Mouse (Mus musculus) CH12.LX (cell line): Measurements from ENCODE around the gene Npepps. TPM values are rescaled to one million over a fixed set of nuclear protein-coding genes. Genes with fewer than 3 reads are reported as not detected.

Experiments
- DNase-seq: peaks from one replicate; pipeline ENCODE4 v3.0.0-alpha.2; 2013; ENCODE audit errors: extremely low read depth
- H3K27ac ChIP-seq: 2 replicates; pipeline ENCODE4 v1.5.1; 2012; ENCODE audit warnings: low read depth, mild to moderate bottlenecking, control low read depth, moderate library complexity; ENCODE audit not compliant: insufficient read depth
- H3K27me3 ChIP-seq: replicated peaks from 2 replicates; pipeline ENCODE3; 2012; ENCODE audit warnings: inconsistent platforms
- H3K36me3 ChIP-seq, 2 experiments: replicated peaks in 1 of 2; 2 replicates each; pipeline versions ENCODE3 to v1.6.1; 2012; ENCODE audit warnings: inconsistent platforms in 1 of 2, low read length in 1 of 2, mild to moderate bottlenecking in 1 of 2, mixed read lengths in 1 of 2, moderate library complexity in 1 of 2; ENCODE audit not compliant: control insufficient read depth in 1 of 2, insufficient read depth in 1 of 2
- H3K4me1 ChIP-seq, 2 experiments: 2 replicates each; pipeline ENCODE4 v1.6.1; 2012; ENCODE audit warnings: inconsistent platforms in 1 of 2, moderate library complexity in 1 of 2; ENCODE audit not compliant: insufficient read depth in 2 of 2, control insufficient read depth in 1 of 2
- H3K4me2 ChIP-seq: 2 replicates; pipeline ENCODE4 v1.6.1; 2012; ENCODE audit warnings: low read depth, mild to moderate bottlenecking, control low read depth; ENCODE audit not compliant: poor library complexity, insufficient read depth, severe bottlenecking
- H3K4me3 ChIP-seq, 3 experiments: fragments of 150-350 bp in 1 of 3; sonication (generic) in 1 of 3; replicated peaks in 1 of 3; 2 replicates each; pipeline versions ENCODE3 to v1.5.1; 2011 to 2012; ENCODE audit warnings: low read depth in 2 of 3, low read length in 2 of 3, mild to moderate bottlenecking in 2 of 3, moderate library complexity in 2 of 3, control low read depth in 1 of 3, improper control_type of control experiment in 1 of 3, inconsistent platforms in 1 of 3, mixed read lengths in 1 of 3; ENCODE audit not compliant: poor library complexity in 1 of 3
- H3K79me2 ChIP-seq: replicated peaks from 2 replicates; pipeline ENCODE4 v1.6.1; 2012; ENCODE audit warnings: mild to moderate bottlenecking, moderate library complexity; ENCODE audit not compliant: control insufficient read depth, poor library complexity, insufficient read depth, severe bottlenecking; ENCODE audit errors: extremely low read depth
- H3K9ac ChIP-seq: 2 replicates; pipeline ENCODE4 v1.6.1; 2012; ENCODE audit warnings: low read depth, mild to moderate bottlenecking, control low read depth, moderate library complexity; ENCODE audit not compliant: insufficient read depth
- H3K9me3 ChIP-seq: replicated peaks from 2 replicates; pipeline ENCODE3; 2012; ENCODE audit warnings: low read length, inconsistent platforms, mixed read lengths
- BHLHE40 ChIP-seq: IDR thresholded peaks from 2 replicates; pipeline ENCODE4 v1.6.1; 2011; ENCODE audit warnings: mild to moderate bottlenecking, low read depth, low read length, improper control_type of control experiment
- CHD2 ChIP-seq: IDR thresholded peaks from 2 replicates; pipeline ENCODE4 v1.6.1; 2011; ENCODE audit warnings: low read length, improper control_type of control experiment
- CTCF ChIP-seq, 2 experiments: IDR thresholded peaks in 1 of 2; conservative IDR thresholded peaks in 1 of 2; 2 replicates each; pipeline ENCODE4 v1.5.1; 2011 to 2012; ENCODE audit warnings: low read depth in 2 of 2, low read length in 2 of 2, improper control_type of control experiment in 1 of 2, inconsistent platforms in 1 of 2, mild to moderate bottlenecking in 1 of 2, moderate library complexity in 1 of 2
- E2F4 ChIP-seq: IDR thresholded peaks from 2 replicates; pipeline ENCODE4 v1.6.1; 2011; ENCODE audit warnings: low read depth, low read length, improper control_type of control experiment; ENCODE audit not compliant: insufficient replicate concordance
- ELF1 ChIP-seq: IDR thresholded peaks from 2 replicates; pipeline ENCODE4 v1.6.1; 2014; ENCODE audit warnings: low read depth, mild to moderate bottlenecking, inconsistent platforms, low read length, improper control_type of control experiment
- EP300 ChIP-seq: IDR thresholded peaks from 2 replicates; pipeline ENCODE4 v1.6.1; 2011; ENCODE audit warnings: low read length, improper control_type of control experiment
- ETS1 ChIP-seq: conservative IDR thresholded peaks from 2 replicates; pipeline ENCODE4 v1.6.1; 2012; ENCODE audit warnings: low read depth, mild to moderate bottlenecking, inconsistent platforms, low read length, improper control_type of control experiment, moderate library complexity
- HCFC1 ChIP-seq: IDR thresholded peaks from 2 replicates; pipeline ENCODE4 v1.6.1; 2012; ENCODE audit warnings: low read depth, mild to moderate bottlenecking, inconsistent platforms, low read length, improper control_type of control experiment
- IRF4 ChIP-seq: IDR thresholded peaks from 2 replicates; pipeline ENCODE4 v1.6.1; 2014; ENCODE audit warnings: low read depth, mild to moderate bottlenecking, inconsistent platforms, low read length, improper control_type of control experiment
- KAT2A ChIP-seq: IDR thresholded peaks from 2 replicates; pipeline ENCODE4 v1.6.1; 2012; ENCODE audit warnings: low read length, improper control_type of control experiment, inconsistent platforms; ENCODE audit not compliant: insufficient replicate concordance
- MAFK ChIP-seq: IDR thresholded peaks from 2 replicates; pipeline ENCODE4 v1.6.1; 2011; ENCODE audit warnings: low read length, improper control_type of control experiment; ENCODE audit not compliant: insufficient replicate concordance
- MAX ChIP-seq: IDR thresholded peaks from 2 replicates; pipeline ENCODE4 v1.6.1; 2011; ENCODE audit warnings: low read length, improper control_type of control experiment
- MAZ ChIP-seq: IDR thresholded peaks from 2 replicates; pipeline ENCODE4 v1.6.1; 2012; ENCODE audit warnings: low read depth, mild to moderate bottlenecking, inconsistent platforms, low read length, improper control_type of control experiment, moderate library complexity
- MEF2A ChIP-seq: IDR thresholded peaks from 2 replicates; pipeline ENCODE4 v1.6.1; 2014; ENCODE audit warnings: low read depth, mild to moderate bottlenecking, inconsistent platforms, low read length, improper control_type of control experiment, borderline replicate concordance
- MXI1 ChIP-seq: IDR thresholded peaks from 2 replicates; pipeline ENCODE4 v1.6.1; 2011; ENCODE audit warnings: mild to moderate bottlenecking, low read depth, low read length, improper control_type of control experiment
- MYC ChIP-seq: IDR thresholded peaks from 2 replicates; pipeline ENCODE4 v1.6.1; 2011; ENCODE audit warnings: low read depth, mild to moderate bottlenecking, improper control_type of control experiment, low read length
- NELFE ChIP-seq: IDR thresholded peaks from 2 replicates; pipeline ENCODE4 v1.6.1; 2011; ENCODE audit warnings: low read depth, low read length, improper control_type of control experiment
- NRF1 ChIP-seq: IDR thresholded peaks from 2 replicates; pipeline ENCODE4 v1.6.1; 2014; ENCODE audit warnings: low read depth, mild to moderate bottlenecking, inconsistent platforms, low read length, improper control_type of control experiment, moderate library complexity
- PAX5 ChIP-seq: IDR thresholded peaks from 2 replicates; pipeline ENCODE4 v1.6.1; 2012; ENCODE audit warnings: low read length, inconsistent platforms, mixed read lengths
- POLR2A ChIP-seq: IDR thresholded peaks from 2 replicates; pipeline ENCODE4 v1.6.1; 2011; ENCODE audit warnings: low read depth, mild to moderate bottlenecking, improper control_type of control experiment, low read length
- POLR2AphosphoS2 ChIP-seq: IDR thresholded peaks from 2 replicates; pipeline ENCODE4 v1.6.1; 2011; ENCODE audit warnings: low read depth, low read length, improper control_type of control experiment
- RCOR1 ChIP-seq: conservative IDR thresholded peaks from 2 replicates; pipeline ENCODE4 v1.6.1; 2012; ENCODE audit warnings: low read depth, mild to moderate bottlenecking, inconsistent platforms, low read length, improper control_type of control experiment
- SIN3A ChIP-seq: IDR thresholded peaks from 2 replicates; pipeline ENCODE4 v1.6.1; 2012; ENCODE audit warnings: low read length, improper control_type of control experiment, inconsistent platforms
- TCF12 ChIP-seq: IDR thresholded peaks from 2 replicates; pipeline ENCODE4 v1.6.1; 2014; ENCODE audit warnings: low read depth, mild to moderate bottlenecking, inconsistent platforms, low read length, improper control_type of control experiment
- UBTF ChIP-seq: IDR thresholded peaks from 2 replicates; pipeline ENCODE4 v1.6.1; 2012; ENCODE audit warnings: low read depth, mild to moderate bottlenecking, inconsistent platforms, low read length, improper control_type of control experiment, moderate library complexity
- USF1 ChIP-seq: IDR thresholded peaks from 2 replicates; pipeline ENCODE4 v1.6.1; 2014; ENCODE audit warnings: low read depth, mild to moderate bottlenecking, inconsistent platforms, low read length, improper control_type of control experiment
- USF2 ChIP-seq: conservative IDR thresholded peaks from 2 replicates; pipeline ENCODE4 v1.6.1; 2011; ENCODE audit warnings: low read depth, low read length, improper control_type of control experiment
- ZKSCAN1 ChIP-seq: IDR thresholded peaks from 2 replicates; pipeline ENCODE4 v1.6.1; 2012; ENCODE audit warnings: low read depth, inconsistent platforms, low read length, improper control_type of control experiment, borderline replicate concordance
- ZMIZ1 ChIP-seq: IDR thresholded peaks from 2 replicates; pipeline ENCODE4 v1.6.1; 2012; ENCODE audit warnings: low read depth, mild to moderate bottlenecking, inconsistent platforms, low read length, improper control_type of control experiment
- dilution Hi-C: fragments of 300-500 bp; cut with MboI; formaldehyde crosslinking; loops from 2 replicates; pipeline ENCODE4 v1.14.3; 2020; ENCODE audit warnings: low sequenced_read_pairs; ENCODE audit not compliant: extremely low pct_unique_long_range_greater_than_20kb, extremely low pct_ligation_motif_present
- in situ Hi-C: fragments of 300-500 bp; cut with MboI; formaldehyde crosslinking; loops from 3 replicates; pipeline ENCODE4 v1.14.3; 2019; ENCODE audit warnings: low sequenced_read_pairs, low pct_ligation_motif_present, low pct_unique_long_range_greater_than_20kb, mixed read lengths
- polyA plus RNA-seq: library from polyadenylated mRNA; unstranded; fragments of >175 nt; gene quantifications from 2 replicates; pipeline ENCODE4 v1.2.1, GENCODE M21; 2012; ENCODE audit warnings: low read depth; ENCODE audit not compliant: insufficient read length
- total RNA-seq, 2 experiments: library from RNA; depleted of rRNA; stranded (reverse); fragments of 300-350 nt in 1 of 2; fragments of >200 nt in 1 of 2; gene quantifications; 2 replicates each; pipeline ENCODE4 v1.2.3; 2012 to 2014

Npepps gene
- total and polyA plus RNA-seq, 3 experiments, result 29.8 to 50.8 (median 42.5) TPM

DNA sequence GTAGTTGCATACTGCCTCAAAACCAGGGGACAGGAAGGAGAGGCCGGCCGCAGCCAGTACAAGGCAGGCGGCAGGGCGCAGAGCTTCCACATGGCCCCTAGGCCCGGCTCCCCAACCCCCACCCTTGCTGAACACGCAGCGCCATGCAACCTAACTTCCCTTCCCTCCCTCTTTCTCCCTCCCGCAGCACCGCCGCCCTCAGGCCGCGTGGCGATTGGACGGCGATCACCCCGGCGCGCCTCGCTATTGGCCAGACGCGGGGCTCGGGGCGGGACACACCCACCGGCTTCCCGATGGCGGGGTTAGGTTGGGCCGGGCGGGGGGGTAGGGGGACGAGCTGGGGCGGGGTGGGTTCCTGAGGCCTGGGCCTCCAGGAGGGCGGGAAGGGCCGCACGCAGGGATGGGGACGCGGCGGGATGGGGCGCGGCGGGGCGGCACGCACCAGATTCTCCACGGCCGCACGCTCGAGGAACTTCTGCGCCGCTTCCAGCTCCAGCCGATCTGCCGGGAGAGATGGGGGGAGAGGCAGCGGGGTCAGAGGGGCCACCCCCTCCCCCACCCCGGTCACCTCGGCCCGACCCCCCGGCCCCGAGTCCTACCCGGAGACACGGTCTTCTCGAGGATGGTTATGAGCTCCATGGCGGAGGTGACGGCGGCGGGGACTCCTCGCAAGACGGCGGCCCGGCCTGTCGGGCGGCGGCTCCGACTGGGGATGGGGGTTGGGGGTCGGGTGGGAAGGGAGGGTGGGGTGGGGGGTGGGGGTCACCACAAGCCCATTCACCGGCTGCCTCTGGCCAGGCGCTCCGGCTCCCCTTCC, 93.3 kb downstream of the Npepps start:
- DNase-seq, result peak; percentile 97
- Histone ChIP-seq H3K27ac (peak overlapping the region; percentile 88), H3K9ac (peak overlapping the region; percentile 98), H3K9me3 (no peaks in the 10 kb centered on the region), H3K79me2 (peaks cover 58% of the 10 kb centered on the region), H3K27me3 (no peaks in the 10 kb centered on the region), H3K4me3 (peak overlapping the region; percentile 63 to 86 (median 76)), H3K36me3 (peaks cover 26 to 40% of the 10 kb centered on the region in 2 experiments), H3K4me2 (peak overlapping the region; percentile 91), H3K4me1 (peaks cover 12 to 68% of the 10 kb centered on the region in 2 experiments)
- in situ Hi-C loops (no loop called here), dilution Hi-C loops (no loop called here)
- TF ChIP-seq NELFE (0 out of 2 replicates have a peak, but pooled peaks have one; percentile 60), SIN3A (peak; percentile 99), PAX5 (no peak), MEF2A (peak; percentile 67; the same call in 1 of the 2 replicates), CTCF (conservative IDR thresholded peaks at IDR 0.05 in 1 of 2, IDR thresholded peaks at IDR 0.05 in 1 of 2; ENCODE audit: low read depth in 2 of 2, low read length in 2 of 2) (no peak), NRF1 (peak; percentile 53; the same call in 1 of the 2 replicates), ELF1 (peak; percentile 78), POLR2AphosphoS2 (no peak; the same call in 1 of the 2 replicates), TCF12 (peak; percentile 79), ETS1 (no peak; the same call in 1 of the 2 replicates), KAT2A (peak; percentile 80), POLR2A (peak; percentile 86), MAFK (no peak), ZMIZ1 (peak; percentile 85; the same call in 1 of the 2 replicates), MAZ (peak; percentile 98), MAX (peak; percentile 99), ZKSCAN1 (no peak), USF2 (no peak), UBTF (peak; percentile 82), BHLHE40 (peak; percentile 29; the same call in 1 of the 2 replicates), USF1 (no peak), EP300 (no peak), MXI1 (peak; percentile 100), E2F4 (no peak), RCOR1 (no peak), CHD2 (peak; percentile 97), MYC (peak; percentile 99), IRF4 (peak; percentile 64), HCFC1 (peak; percentile 78)
